Mouse (Mus musculus): Measurements from ENCODE around the gene Atp1a2.

- TF ChIP-seq CTCF (IDR thresholded peaks at IDR 0.05; ENCODE audit: borderline replicate concordance, extremely low read depth, insufficient read depth, insufficient read length) (no peak), POLR2A (IDR thresholded peaks at IDR 0.05; ENCODE audit: borderline replicate concordance, extremely low read depth, insufficient read depth, insufficient read length, poor library complexity, severe bottlenecking) (no peak)
Observed at GRCm38 (mm10) chr1:172300247-172300646, 2.4 kb upstream of the Atp1a2 start.

Data from brain, embryonic 14.5 days (tissue).